Mouse (Mus musculus) limb, embryonic 10.5 days (tissue): ENCODE results near the gene Vwa3b. TPM values are rescaled to one million over a fixed set of nuclear protein-coding genes. Genes with fewer than 3 reads are reported as not detected.

ENCODE experiments used
- DNase-seq: peaks from one replicate; pipeline ENCODE4 v3.0.0-alpha.2; 2017; ENCODE audit warnings: low spot score
- H3K27ac ChIP-seq: fragments of 300-500 bp; sonication (generic); 2 replicates; pipeline ENCODE4 v1.5.1; 2016; ENCODE audit warnings: mild to moderate bottlenecking
- H3K27me3 ChIP-seq: fragments of 300-500 bp; sonication (generic); 2 replicates; pipeline ENCODE4 v1.6.1; 2016; ENCODE audit warnings: low read depth, mild to moderate bottlenecking; ENCODE audit not compliant: poor library complexity, severe bottlenecking
- H3K36me3 ChIP-seq: fragments of 300-500 bp; sonication (generic); 2 replicates; pipeline ENCODE4 v1.6.1; 2016; ENCODE audit warnings: mild to moderate bottlenecking, moderate library complexity
- H3K4me1 ChIP-seq: fragments of 300-500 bp; sonication (generic); 2 replicates; pipeline ENCODE4 v1.6.1; 2016
- H3K4me3 ChIP-seq: fragments of 300-500 bp; sonication (generic); 2 replicates; pipeline ENCODE4 v1.5.1; 2016; ENCODE audit warnings: mild to moderate bottlenecking, moderate library complexity
- H3K9me3 ChIP-seq: fragments of 300-500 bp; sonication (generic); replicated peaks from 2 replicates; pipeline ENCODE4 v1.6.1; 2016; ENCODE audit warnings: mild to moderate bottlenecking
- WGBS: fragments of 180-500 bp; shearing (Covaris S2); methylation state at CpG from one replicate; pipeline ENCODE4 v1.1.7; 2016; 5-methylcytosine and 5-hydroxymethylcytosine counted together
- polyA plus RNA-seq: library from polyadenylated mRNA; unstranded; fragments of >200 nt; fragmentation: Nextera tagmentation; extraction: Ambion mirVana; gene quantifications from 2 replicates; pipeline ENCODE4 v1.2.1, GENCODE M21; 2016

Gene Vwa3b
- polyA plus RNA-seq, 1 experiment from 2014 or later = 0.31 TPM

DNA sequence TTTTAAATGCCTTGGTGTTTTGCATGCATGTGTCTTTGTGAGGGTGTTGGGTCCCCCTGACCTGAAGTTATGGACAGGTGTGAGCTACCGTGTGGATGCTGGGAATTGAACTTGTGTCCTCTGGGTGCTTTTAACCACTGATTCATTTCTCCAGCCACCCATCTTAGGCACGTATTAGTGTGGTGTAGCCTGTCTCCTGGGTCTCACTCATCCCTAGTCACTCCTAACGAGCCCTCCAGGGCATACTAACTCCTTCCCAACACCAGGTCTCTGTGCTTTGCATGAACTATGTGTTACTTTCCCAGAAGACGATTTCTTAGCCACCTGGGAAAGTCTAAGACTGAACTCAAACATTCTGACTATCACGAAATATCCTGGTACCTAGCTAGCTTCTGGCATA lies 153.5 kb downstream of the Vwa3b start:
- Histone ChIP-seq H3K27ac (no peak overlapping the region), H3K4me3 (no peak overlapping the region), H3K27me3 (no peaks in the 10 kb centered on the region), H3K9me3 (no peaks in the 10 kb centered on the region), H3K4me1 (no peaks in the 10 kb centered on the region), H3K36me3 (no peaks in the 10 kb centered on the region)
- WGBS = 76% methylated on average over 5 of the region's 5 CpGs
- no peak for DNase-seq

DNA sequence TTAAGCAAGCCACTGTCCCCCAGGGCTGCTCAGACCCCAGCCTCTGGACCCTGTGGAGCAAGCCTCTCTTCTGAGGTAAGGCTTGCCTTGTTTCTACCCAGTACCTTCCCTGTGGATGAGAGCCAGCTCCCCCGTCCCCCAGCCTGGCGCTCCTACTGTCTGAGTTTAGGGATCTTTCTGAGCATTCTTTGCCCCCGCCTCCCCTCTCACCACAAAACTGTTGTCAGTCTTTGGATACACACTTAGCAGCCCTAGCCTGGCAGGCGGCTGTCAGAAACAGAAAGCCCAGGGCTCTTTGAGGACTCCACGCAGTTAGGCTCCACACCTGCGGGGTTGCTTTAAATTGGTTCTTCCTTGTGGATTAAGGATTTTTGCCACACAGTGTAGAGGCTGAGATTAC lies 160.7 kb downstream of the Vwa3b start:
- H3K9me3 ChIP-seq = no peaks in the 10 kb centered on the region
- peak overlapping the region; percentile 34; the same call in 1 of the 2 replicates for H3K27ac ChIP-seq
- no peaks in the 10 kb centered on the region for H3K27me3 ChIP-seq
- no peaks in the 10 kb centered on the region for H3K36me3 ChIP-seq
- H3K4me1 ChIP-seq = peaks cover 4% of the 10 kb centered on the region
- no peak overlapping the region for H3K4me3 ChIP-seq
- DNase-seq = no peak
- 69% methylated on average over 6 of the region's 6 CpGs for WGBS

DNA sequence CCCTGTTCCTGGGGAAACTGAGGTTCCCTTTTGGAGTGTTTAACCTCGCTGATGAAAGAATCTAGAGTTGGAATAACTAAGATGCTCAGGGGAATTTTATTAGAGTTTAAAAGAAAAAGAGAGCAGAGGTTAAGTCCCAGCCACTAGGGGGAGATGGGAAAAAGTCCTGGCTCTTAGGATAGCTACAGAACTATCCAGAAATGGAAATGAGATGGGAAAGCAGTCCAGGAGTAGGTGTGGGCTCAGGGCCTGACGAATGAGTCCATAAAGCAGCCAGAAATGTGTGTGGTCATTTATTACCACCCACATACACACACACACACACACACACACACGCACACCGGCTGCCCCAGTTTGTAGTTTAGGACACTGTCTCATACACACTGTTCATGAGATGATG lies 168.2 kb downstream of the Vwa3b start:
- Histone ChIP-seq H3K27me3 (no peaks in the 10 kb centered on the region), H3K9me3 (no peaks in the 10 kb centered on the region), H3K36me3 (no peaks in the 10 kb centered on the region), H3K4me1 (no peaks in the 10 kb centered on the region), H3K27ac (no peak overlapping the region), H3K4me3 (no peak overlapping the region)
- 66% methylated on average over 4 of the region's 4 CpGs for WGBS
- DNase-seq = no peak

DNA sequence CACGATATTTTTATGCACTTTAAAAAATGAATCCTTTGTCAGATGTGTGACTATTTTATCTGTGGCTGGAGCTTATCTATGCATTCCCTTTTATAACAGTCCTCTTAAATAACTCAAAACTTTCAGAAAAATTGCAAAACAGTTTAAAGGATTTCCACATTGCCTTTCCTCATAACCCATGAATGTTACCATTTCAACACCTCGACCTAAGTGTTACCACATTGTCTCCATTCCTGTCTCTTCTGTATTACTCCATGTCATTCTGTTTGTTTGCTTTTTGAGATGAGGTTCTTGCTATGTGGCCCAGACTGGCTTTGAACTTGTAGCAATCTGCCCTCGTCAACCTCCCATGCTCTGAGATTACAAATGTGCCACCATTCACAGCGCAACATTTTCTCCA lies 175.0 kb downstream of the Vwa3b start:
- no peaks in the 10 kb centered on the region for H3K9me3 ChIP-seq
- no peak overlapping the region for H3K4me3 ChIP-seq
- no peaks in the 10 kb centered on the region for H3K27me3 ChIP-seq
- 92% methylated on average over 4 of the region's 4 CpGs for WGBS
- no peak overlapping the region for H3K27ac ChIP-seq
- no peaks in the 10 kb centered on the region for H3K36me3 ChIP-seq
- no peaks in the 10 kb centered on the region for H3K4me1 ChIP-seq
- no peak for DNase-seq

DNA sequence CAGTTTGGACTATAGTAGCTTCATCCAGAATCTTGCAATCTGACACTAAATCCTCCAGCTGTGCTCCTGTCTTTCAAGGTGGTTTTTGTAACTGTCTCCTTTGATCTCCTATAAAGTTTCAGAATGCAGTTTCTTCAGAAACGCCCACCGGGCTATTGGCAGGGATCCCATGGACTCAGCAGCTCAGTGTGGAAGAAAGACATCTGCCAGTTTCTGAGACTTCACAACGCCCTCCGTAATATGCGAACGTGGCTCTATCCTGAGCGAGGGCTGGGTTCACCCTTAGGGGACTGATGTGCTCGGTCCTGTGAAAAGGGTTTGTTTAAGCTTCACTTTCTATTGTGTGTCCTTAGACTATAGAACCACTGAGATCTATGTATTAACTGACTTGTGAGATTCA lies 181.3 kb downstream of the Vwa3b start:
- no peak for DNase-seq
- WGBS = 94% methylated on average over 8 of the region's 8 CpGs
- Histone ChIP-seq H3K36me3 (no peaks in the 10 kb centered on the region), H3K27ac (no peak overlapping the region), H3K4me3 (no peak overlapping the region), H3K9me3 (no peaks in the 10 kb centered on the region), H3K4me1 (no peaks in the 10 kb centered on the region), H3K27me3 (no peaks in the 10 kb centered on the region)

DNA sequence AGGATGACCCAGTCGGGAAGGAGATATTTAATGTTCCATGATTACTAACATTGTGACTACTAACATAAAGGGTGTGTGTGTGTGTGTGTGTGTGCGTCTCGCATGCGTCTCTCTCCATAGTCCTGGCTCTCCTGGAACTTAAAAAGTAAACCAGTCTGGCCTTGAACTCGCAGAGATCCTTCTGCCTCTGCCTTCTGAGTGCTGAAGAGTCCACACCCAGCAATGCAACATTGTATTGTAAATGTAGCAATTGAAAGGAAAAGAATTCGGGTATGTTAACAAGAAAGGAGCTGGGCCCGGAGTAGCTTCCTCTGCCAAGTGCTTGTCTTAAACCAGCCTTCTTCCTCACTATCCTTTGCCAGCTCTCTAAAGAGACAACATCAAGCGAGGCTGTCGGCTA lies 186.0 kb downstream of the Vwa3b start:
- 94% methylated on average over 9 of the region's 9 CpGs for WGBS
- H3K4me3 ChIP-seq = no peak overlapping the region
- no peak for DNase-seq
- H3K27me3 ChIP-seq = no peaks in the 10 kb centered on the region
- H3K36me3 ChIP-seq = no peaks in the 10 kb centered on the region
- H3K4me1 ChIP-seq = no peaks in the 10 kb centered on the region
- no peak overlapping the region for H3K27ac ChIP-seq
- H3K9me3 ChIP-seq = no peaks in the 10 kb centered on the region

DNA sequence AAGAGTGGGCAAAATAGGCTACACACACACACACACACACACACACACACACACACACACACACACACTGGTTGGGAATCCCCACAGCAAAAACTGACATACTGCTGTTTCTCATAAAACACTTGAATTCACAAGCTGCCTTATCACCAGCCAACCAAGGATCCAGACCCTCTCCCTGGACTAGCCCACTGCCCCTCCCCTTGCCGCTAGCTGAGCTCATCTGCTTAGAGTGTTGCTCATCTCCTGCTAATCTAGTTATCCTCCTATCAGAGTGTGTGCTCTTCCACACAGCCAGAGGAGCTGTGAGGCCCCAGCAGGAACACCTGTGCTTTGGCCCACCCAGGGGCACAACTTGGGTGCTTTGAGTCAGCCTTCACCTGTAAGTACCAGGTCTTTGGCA lies 187.7 kb downstream of the Vwa3b start, which contains the start of gene Cnga3:
Cnga3 (plus strand) TSS at position 291 of the 400 bp plus-strand sequence.
- Histone ChIP-seq H3K27ac (no peak within 1 kb of the TSS), H3K9me3 (no peaks in the 10 kb centered on the region), H3K4me3 (no peak within 1 kb of the TSS), H3K36me3 (no peaks in the 10 kb centered on the region), H3K27me3 (no peaks in the 10 kb centered on the region), H3K4me1 (no peaks in the 10 kb centered on the region)
- WGBS = 91% methylated on average over 1 of the region's 1 CpGs
- DNase-seq = no peak

DNA sequence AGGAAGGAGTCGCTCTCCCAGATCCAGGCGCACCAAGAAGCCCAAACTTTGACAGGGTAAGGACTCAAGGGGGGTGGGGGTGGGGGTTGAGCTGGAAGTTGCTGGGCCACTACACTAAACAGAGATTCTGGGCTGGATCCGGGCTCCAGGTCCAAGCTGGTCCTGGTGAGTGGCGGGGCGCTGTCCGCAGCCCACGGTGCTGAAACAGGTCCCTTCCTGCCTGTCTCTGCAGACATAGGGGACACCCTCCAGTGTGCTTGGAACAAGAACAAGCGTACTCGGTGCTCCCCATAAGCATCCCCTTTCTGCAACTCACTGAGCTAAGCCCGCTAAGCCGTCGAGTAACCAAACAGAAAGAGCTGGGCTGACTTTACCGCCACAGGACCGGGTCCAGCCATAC lies 192.0 kb downstream of the Vwa3b start:
- WGBS = 7% methylated on average over 14 of the region's 14 CpGs
- no peak overlapping the region for H3K27ac ChIP-seq
- H3K9me3 ChIP-seq = no peaks in the 10 kb centered on the region
- no peaks in the 10 kb centered on the region for H3K27me3 ChIP-seq
- no peak overlapping the region for H3K4me3 ChIP-seq
- DNase-seq = peak; percentile 85
- no peaks in the 10 kb centered on the region for H3K36me3 ChIP-seq
- no peaks in the 10 kb centered on the region for H3K4me1 ChIP-seq

DNA sequence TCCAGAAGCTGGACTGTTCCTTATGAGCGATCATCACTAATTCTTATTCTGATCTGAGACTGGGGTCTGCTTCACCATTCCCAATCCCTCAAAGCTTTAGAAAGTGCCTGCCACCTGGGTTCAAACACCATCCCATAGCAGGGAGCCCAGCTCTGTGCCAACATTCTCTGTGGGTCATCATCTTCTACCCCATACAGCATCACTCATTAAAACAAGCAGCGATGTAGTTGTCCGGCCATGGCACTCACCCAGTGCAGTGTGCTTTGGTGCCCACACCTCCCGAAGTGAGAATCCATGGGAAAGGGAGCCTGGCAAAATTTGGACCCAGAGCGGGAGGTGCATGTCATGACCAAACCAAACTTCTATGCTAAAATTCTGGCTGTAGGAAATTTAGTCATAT lies 193.2 kb downstream of the Vwa3b start:
- no peak for DNase-seq

DNA sequence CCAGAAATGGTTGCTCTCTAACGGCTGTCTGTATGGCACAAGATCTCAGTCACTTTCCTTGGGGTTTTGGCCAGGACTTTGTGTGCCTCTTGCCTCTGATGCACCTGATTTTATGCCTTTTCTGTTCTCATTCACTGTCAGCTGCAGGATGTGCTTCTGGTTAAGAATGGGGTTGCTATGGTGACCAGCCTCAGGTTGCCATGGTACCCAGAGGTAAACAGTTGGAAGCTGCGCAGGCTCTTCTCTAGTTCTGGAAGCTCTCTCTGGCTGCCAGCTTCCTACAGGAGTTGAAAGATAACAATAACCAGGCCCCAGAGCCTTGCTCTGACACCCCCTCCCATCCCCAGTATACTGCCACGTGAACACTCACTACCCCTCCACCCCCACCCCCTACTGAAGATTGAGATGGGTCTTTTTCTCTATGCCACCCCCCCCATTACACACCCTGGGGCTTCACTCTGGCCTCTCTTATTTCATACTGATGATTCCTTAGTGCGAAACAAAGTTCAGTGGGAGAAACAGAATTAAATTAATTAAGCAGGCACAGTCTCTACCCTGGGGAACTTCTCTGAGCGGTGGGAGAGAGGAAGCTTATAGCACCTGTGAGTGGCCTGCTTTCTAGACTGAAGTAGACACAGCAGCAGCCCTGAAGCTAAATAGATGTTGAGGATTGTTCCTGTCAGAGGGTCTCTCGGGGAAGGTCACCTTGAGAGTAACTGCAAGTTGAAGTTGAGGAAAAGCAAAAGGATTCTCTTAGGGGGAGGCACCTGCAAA lies 193.9 kb downstream of the Vwa3b start:
- WGBS = 62% methylated on average over 6 of the region's 6 CpGs
- Histone ChIP-seq H3K4me3 (no peak overlapping the region), H3K27me3 (no peaks in the 10 kb centered on the region), H3K9me3 (no peaks in the 10 kb centered on the region), H3K4me1 (no peaks in the 10 kb centered on the region), H3K27ac (no peak overlapping the region), H3K36me3 (no peaks in the 10 kb centered on the region)
- DNase-seq = peak; percentile 38

More for the DNA sequence above, 193.2 kb downstream of the Vwa3b start:
- Histone ChIP-seq H3K27ac (no peak overlapping the region), H3K9me3 (no peaks in the 10 kb centered on the region), H3K27me3 (no peaks in the 10 kb centered on the region), H3K36me3 (no peaks in the 10 kb centered on the region), H3K4me3 (no peak overlapping the region), H3K4me1 (no peaks in the 10 kb centered on the region)
- 91% methylated on average over 5 of the region's 5 CpGs for WGBS

DNA sequence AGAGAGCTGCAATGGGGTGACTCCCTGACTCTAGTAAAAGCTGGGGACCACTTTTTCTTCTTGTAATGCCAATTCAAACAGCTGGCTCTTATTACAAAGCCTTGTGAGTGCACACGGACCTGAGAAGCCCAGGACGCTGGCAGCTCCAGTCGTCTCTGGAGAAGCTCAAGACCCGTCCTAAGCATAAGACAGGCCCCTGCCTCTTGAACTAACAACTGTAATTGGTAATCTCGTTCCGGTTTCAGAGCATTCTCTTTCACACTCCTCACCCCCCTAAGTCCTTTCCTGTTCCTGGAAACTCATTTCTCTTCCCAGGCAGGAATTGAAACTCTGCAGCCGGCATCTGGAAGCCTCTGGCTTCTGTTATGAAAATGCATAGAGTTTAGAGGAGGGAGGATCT lies 195.6 kb downstream of the Vwa3b start:
- no peaks in the 10 kb centered on the region for H3K36me3 ChIP-seq
- H3K27ac ChIP-seq = no peak overlapping the region
- no peak for DNase-seq
- H3K9me3 ChIP-seq = no peaks in the 10 kb centered on the region
- no peak overlapping the region for H3K4me3 ChIP-seq
- H3K4me1 ChIP-seq = no peaks in the 10 kb centered on the region
- H3K27me3 ChIP-seq = no peaks in the 10 kb centered on the region
- WGBS = 57% methylated on average over 7 of the region's 7 CpGs

DNA sequence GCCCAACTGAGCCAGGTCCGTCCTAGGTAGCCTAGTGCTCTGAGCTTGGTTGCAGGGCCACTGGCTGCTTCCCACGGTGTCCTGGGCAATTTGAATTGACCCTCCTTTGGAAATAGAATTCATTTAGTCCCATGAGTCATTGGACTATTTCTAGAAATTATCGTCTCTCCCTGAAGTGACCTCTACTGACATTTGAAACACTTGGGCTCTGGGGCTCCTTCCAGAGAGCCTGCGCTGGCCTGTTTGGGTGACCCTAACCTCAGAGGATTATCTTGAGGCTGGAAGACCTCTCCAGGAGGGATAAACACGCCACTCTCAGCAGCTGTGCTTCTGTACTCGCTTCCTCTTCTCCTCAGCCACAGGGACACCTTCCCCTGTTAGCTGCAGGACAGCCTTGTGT lies 204.0 kb downstream of the Vwa3b start:
- DNase-seq = no peak
- Histone ChIP-seq H3K27ac (no peak overlapping the region), H3K4me1 (peaks cover 16% of the 10 kb centered on the region), H3K36me3 (no peaks in the 10 kb centered on the region), H3K4me3 (no peak overlapping the region), H3K27me3 (no peaks in the 10 kb centered on the region), H3K9me3 (no peaks in the 10 kb centered on the region)
- WGBS = 73% methylated on average over 6 of the region's 6 CpGs

DNA sequence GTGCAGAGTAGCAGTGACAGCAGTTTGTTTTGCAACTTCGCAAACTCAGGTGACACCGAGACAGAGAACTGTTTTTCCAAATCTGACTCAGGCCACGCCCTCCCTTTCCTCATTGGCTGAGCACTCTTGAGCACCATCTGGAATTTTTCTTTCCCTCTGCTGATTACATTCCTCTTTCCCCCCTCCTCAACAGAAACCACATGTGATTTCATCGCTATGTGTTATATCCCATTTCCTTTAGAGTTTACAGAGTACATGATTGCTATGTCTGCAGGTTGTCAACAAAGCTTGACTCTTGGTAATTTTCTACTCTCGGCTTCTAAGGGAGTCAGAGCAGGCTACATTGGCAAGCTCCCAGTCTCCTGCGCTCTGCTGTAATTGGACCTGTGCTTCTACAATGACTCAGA lies 204.9 kb downstream of the Vwa3b start:
- 57% methylated on average over 6 of the region's 6 CpGs for WGBS
- H3K27ac ChIP-seq = no peak overlapping the region

More for the DNA sequence above, 204.9 kb downstream of the Vwa3b start:
- no peaks in the 10 kb centered on the region for H3K36me3 ChIP-seq
- DNase-seq = no peak
- no peaks in the 10 kb centered on the region for H3K9me3 ChIP-seq
- no peak overlapping the region for H3K4me3 ChIP-seq
- H3K4me1 ChIP-seq = peaks cover 16% of the 10 kb centered on the region
- no peaks in the 10 kb centered on the region for H3K27me3 ChIP-seq
